Mouse (Mus musculus): ENCODE measurements at regions not wholly inside any gene's neighbourhood (a gene's known extent, or its start where the extent isn't known, plus 50 kb on each side); places are given as distances from the start of the nearest gene placed in this dataset.

DNA sequence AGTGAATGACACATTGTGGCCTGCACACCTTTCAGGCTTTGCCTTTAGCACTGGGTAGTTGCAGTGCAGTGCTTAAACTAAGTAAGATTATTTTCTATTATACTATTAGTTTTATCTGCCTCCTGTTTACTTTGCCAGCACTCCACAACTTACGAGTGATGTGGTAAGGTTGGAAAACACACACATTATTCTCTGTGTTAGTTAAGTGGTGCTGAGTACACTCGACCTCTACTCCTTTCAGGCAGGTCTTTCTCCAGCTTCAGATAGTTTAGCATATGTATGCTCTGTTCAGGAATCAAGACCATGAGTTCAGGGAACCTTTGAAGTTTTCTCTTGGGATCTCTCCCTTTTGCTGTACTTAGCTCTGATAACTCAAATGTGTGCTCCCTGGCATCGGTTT lies 1081.0 kb downstream of the Car8 start:
- 77% methylated on average over 3 of the region's 3 CpGs for WGBS
- no peaks in the 10 kb centered on the region for H3K9me3 ChIP-seq (replicated peaks; ENCODE audit: control insufficient read depth, low read length)
- H3K27ac ChIP-seq (replicated peaks; ENCODE audit: low read depth, low read length), result no peak overlapping the region
- H3K4me3 ChIP-seq (ENCODE audit: low read depth, low read length), result no peak overlapping the region
- H3K27me3 ChIP-seq (ENCODE audit: control insufficient read depth, insufficient read depth, low read length), result no peaks in the 10 kb centered on the region
- H3K4me2 ChIP-seq (ENCODE audit: low read depth, low read length), result no peak overlapping the region
- H3K9ac ChIP-seq (replicated peaks; ENCODE audit: low read length), result no peak overlapping the region
- no peaks in the 10 kb centered on the region for H3K36me3 ChIP-seq (replicated peaks; ENCODE audit: control insufficient read depth, insufficient read depth, low read depth, low read length)
- ATAC-seq (replicated peaks; ENCODE audit: insufficient number of reproducible peaks, low FRiP score, low TSS enrichment, low read depth), result no peak
- H3K4me1 ChIP-seq (ENCODE audit: control insufficient read depth, insufficient read depth, low read length), result no peaks in the 10 kb centered on the region
- no peak for DNase-seq (ENCODE audit: low spot score)

DNA sequence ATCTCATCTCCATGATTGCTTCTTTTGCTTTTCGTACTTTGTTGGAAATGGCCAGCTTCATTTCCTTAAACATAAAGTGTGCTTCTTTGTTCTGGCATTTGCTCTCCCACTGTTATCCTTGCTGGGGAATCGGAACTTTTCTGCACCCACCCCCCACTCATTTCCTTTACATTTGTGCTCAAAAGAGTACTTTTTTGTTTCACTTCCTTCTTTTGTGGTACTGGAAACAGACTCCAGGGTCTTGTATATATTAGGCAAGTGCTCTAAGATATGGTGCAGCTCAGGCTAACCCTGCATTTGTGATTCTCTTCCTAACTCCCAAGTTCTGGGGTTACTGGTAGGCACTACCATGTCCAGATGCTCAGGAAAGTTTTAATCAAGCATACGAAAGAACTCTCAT lies 1084.6 kb downstream of the Car8 start:
- Histone ChIP-seq H3K36me3 (replicated peaks; ENCODE audit: control insufficient read depth, insufficient read depth, low read depth, low read length) (no peaks in the 10 kb centered on the region), H3K27me3 (ENCODE audit: control insufficient read depth, insufficient read depth, low read length) (no peaks in the 10 kb centered on the region), H3K4me1 (ENCODE audit: control insufficient read depth, insufficient read depth, low read length) (no peaks in the 10 kb centered on the region), H3K9me3 (replicated peaks; ENCODE audit: control insufficient read depth, low read length) (no peaks in the 10 kb centered on the region), H3K4me2 (ENCODE audit: low read depth, low read length) (no peak overlapping the region), H3K9ac (replicated peaks; ENCODE audit: low read length) (no peak overlapping the region), H3K27ac (replicated peaks; ENCODE audit: low read depth, low read length) (no peak overlapping the region), H3K4me3 (ENCODE audit: low read depth, low read length) (no peak overlapping the region)
- DNase-seq (ENCODE audit: low spot score) (no peak), ATAC-seq (replicated peaks; ENCODE audit: insufficient number of reproducible peaks, low FRiP score, low TSS enrichment, low read depth) (no peak)
- WGBS, result 59% methylated on average over 3 of the region's 3 CpGs

DNA sequence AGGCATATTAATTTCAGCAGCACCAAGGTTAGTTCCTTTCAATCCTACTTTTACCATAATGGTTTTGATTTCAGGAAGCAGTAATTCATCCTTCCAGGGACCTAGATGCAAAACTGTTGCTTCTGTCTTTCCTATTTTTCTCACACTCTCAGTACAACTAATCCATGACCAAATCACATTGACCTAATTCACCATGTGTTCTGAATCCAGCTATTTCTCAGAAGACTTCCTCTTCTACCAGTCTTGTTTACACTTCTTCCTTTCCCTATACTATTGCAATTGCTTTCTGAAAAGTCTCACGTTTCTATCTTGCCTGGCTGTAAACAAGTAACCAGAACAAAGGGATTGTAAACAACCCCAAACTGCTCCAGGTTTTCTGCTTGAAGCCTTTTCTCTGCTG lies 1085.0 kb downstream of the Car8 start:
- 9% methylated on average over 1 of the region's 1 CpGs for WGBS
- no peaks in the 10 kb centered on the region for H3K36me3 ChIP-seq (replicated peaks; ENCODE audit: control insufficient read depth, insufficient read depth, low read depth, low read length)
- no peak overlapping the region for H3K4me2 ChIP-seq (ENCODE audit: low read depth, low read length)
- H3K9ac ChIP-seq (replicated peaks; ENCODE audit: low read length), result no peak overlapping the region
- H3K9me3 ChIP-seq (replicated peaks; ENCODE audit: control insufficient read depth, low read length), result no peaks in the 10 kb centered on the region
- H3K27ac ChIP-seq (replicated peaks; ENCODE audit: low read depth, low read length), result no peak overlapping the region
- ATAC-seq (replicated peaks; ENCODE audit: insufficient number of reproducible peaks, low FRiP score, low TSS enrichment, low read depth) (no peak), DNase-seq (ENCODE audit: low spot score) (no peak)
- H3K27me3 ChIP-seq (ENCODE audit: control insufficient read depth, insufficient read depth, low read length), result no peaks in the 10 kb centered on the region
- H3K4me1 ChIP-seq (ENCODE audit: control insufficient read depth, insufficient read depth, low read length), result no peaks in the 10 kb centered on the region
- no peak overlapping the region for H3K4me3 ChIP-seq (ENCODE audit: low read depth, low read length)

DNA sequence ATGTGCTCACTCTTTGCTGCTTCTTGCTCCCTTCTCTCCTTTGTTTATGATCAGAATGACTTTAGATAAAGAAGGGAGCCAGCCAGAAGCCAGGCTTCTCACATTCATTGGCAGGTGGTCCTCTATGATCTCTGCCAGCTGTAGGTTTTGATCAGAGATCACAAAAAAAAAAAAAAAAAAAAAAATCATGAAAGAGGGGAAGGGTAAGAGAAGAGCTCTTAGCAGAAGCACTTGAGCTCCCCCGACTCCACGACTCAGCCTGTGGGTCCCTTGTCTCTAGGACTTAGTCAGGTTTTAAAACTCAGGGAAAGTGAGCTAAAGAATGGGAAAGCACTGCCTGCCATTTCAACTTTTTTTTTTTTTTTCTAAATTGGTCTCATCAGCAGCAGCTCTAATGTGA lies 1093.1 kb downstream of the Car8 start:
- WGBS, result 59% methylated on average over 2 of the region's 2 CpGs
- no peaks in the 10 kb centered on the region for H3K9me3 ChIP-seq (replicated peaks; ENCODE audit: control insufficient read depth, low read length)
- no peak overlapping the region for H3K4me3 ChIP-seq (ENCODE audit: low read depth, low read length)
- H3K4me2 ChIP-seq (ENCODE audit: low read depth, low read length), result no peak overlapping the region
- H3K36me3 ChIP-seq (replicated peaks; ENCODE audit: control insufficient read depth, insufficient read depth, low read depth, low read length), result no peaks in the 10 kb centered on the region
- ATAC-seq (replicated peaks; ENCODE audit: insufficient number of reproducible peaks, low FRiP score, low TSS enrichment, low read depth) (no peak), DNase-seq (ENCODE audit: low spot score) (no peak)
- H3K4me1 ChIP-seq (ENCODE audit: control insufficient read depth, insufficient read depth, low read length), result no peaks in the 10 kb centered on the region
- no peak overlapping the region for H3K9ac ChIP-seq (replicated peaks; ENCODE audit: low read length)
- H3K27me3 ChIP-seq (ENCODE audit: control insufficient read depth, insufficient read depth, low read length), result no peaks in the 10 kb centered on the region
- no peak overlapping the region for H3K27ac ChIP-seq (replicated peaks; ENCODE audit: low read depth, low read length)

DNA sequence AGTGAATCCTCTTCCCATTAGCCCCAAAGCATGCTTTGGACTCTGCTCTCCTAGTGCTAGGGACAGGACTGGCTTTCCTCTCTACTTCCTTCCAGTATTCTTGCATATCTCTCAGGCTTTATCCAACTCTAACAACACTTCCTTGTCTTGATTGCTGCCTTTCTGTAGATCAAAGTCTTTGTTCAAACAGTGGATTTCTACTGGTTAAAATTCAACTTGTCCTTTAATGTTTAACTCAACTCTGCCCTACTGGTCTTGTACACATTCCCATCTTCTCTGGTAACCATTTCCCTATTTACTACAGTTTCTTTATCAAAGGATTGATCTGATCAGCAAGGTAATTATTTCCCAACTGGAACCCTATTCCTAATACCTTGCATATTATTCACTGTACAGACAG lies 1094.6 kb downstream of the Car8 start:
- no peak for ATAC-seq (replicated peaks; ENCODE audit: insufficient number of reproducible peaks, low FRiP score, low TSS enrichment, low read depth)
- Histone ChIP-seq H3K36me3 (replicated peaks; ENCODE audit: control insufficient read depth, insufficient read depth, low read depth, low read length) (no peaks in the 10 kb centered on the region), H3K9ac (replicated peaks; ENCODE audit: low read length) (no peak overlapping the region)

DNA sequence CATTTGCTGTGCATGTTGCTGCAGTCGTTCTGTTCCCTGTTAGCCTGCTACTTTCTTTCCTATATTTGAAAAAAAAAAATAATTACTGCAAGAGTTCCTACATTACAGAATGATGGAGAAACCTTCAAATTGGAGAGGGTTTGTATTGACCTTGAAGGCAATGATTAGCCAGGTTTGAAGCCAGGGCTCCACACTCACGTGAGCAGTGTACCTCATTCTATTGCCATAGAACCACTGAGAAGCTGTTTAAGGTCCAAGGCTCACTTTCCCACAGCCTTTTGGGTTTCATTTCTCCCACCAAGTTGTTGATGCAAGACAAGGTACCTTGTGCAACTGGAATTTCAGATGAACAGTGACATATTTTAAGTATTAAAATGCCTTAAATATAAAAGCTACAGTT lies 1095.2 kb downstream of the Car8 start:
- Histone ChIP-seq H3K4me3 (ENCODE audit: low read depth, low read length) (no peak overlapping the region), H3K27me3 (ENCODE audit: control insufficient read depth, insufficient read depth, low read length) (no peaks in the 10 kb centered on the region), H3K27ac (replicated peaks; ENCODE audit: low read depth, low read length) (no peak overlapping the region), H3K36me3 (replicated peaks; ENCODE audit: control insufficient read depth, insufficient read depth, low read depth, low read length) (no peaks in the 10 kb centered on the region), H3K4me1 (ENCODE audit: control insufficient read depth, insufficient read depth, low read length) (no peaks in the 10 kb centered on the region), H3K9ac (replicated peaks; ENCODE audit: low read length) (no peak overlapping the region), H3K9me3 (replicated peaks; ENCODE audit: control insufficient read depth, low read length) (no peaks in the 10 kb centered on the region), H3K4me2 (ENCODE audit: low read depth, low read length) (no peak overlapping the region)
- 92% methylated on average over 2 of the region's 2 CpGs for WGBS
- DNase-seq (ENCODE audit: low spot score), result no peak
- no peak for ATAC-seq (replicated peaks; ENCODE audit: insufficient number of reproducible peaks, low FRiP score, low TSS enrichment, low read depth)

More for the DNA sequence above, 1094.6 kb downstream of the Car8 start:
- no peaks in the 10 kb centered on the region for H3K27me3 ChIP-seq (ENCODE audit: control insufficient read depth, insufficient read depth, low read length)
- H3K4me1 ChIP-seq (ENCODE audit: control insufficient read depth, insufficient read depth, low read length), result no peaks in the 10 kb centered on the region
- H3K27ac ChIP-seq (replicated peaks; ENCODE audit: low read depth, low read length), result no peak overlapping the region
- H3K9me3 ChIP-seq (replicated peaks; ENCODE audit: control insufficient read depth, low read length), result no peaks in the 10 kb centered on the region
- no peak overlapping the region for H3K4me2 ChIP-seq (ENCODE audit: low read depth, low read length)
- no peak for DNase-seq (ENCODE audit: low spot score)
- H3K4me3 ChIP-seq (ENCODE audit: low read depth, low read length), result no peak overlapping the region

DNA sequence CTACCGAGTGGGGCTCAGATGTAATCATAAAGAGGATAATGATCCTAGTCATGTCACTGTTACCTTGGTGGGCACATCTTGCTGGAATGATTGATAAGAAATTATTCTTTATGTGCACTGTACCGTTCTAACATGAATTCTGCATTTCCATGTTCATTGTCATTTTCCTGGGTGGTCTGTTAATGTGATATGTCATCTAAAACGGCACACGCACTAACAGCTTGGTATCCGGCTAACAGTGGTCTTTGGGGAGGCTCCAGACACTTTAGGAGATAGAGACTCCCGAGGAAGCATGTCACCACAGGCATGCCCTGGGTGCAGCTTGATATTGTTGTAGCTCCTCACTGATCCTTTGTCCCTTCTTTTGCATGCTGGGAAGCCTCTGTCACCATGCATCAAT lies 1096.1 kb downstream of the Car8 start:
- no peaks in the 10 kb centered on the region for H3K4me1 ChIP-seq (ENCODE audit: control insufficient read depth, insufficient read depth, low read length)
- H3K36me3 ChIP-seq (replicated peaks; ENCODE audit: control insufficient read depth, insufficient read depth, low read depth, low read length), result no peaks in the 10 kb centered on the region
- H3K4me2 ChIP-seq (ENCODE audit: low read depth, low read length), result no peak overlapping the region
- 82% methylated on average over 6 of the region's 6 CpGs for WGBS
- H3K4me3 ChIP-seq (ENCODE audit: low read depth, low read length), result no peak overlapping the region
- no peaks in the 10 kb centered on the region for H3K9me3 ChIP-seq (replicated peaks; ENCODE audit: control insufficient read depth, low read length)
- no peak for ATAC-seq (replicated peaks; ENCODE audit: insufficient number of reproducible peaks, low FRiP score, low TSS enrichment, low read depth)
- H3K9ac ChIP-seq (replicated peaks; ENCODE audit: low read length), result no peak overlapping the region
- DNase-seq (ENCODE audit: low spot score), result no peak
- no peak overlapping the region for H3K27ac ChIP-seq (replicated peaks; ENCODE audit: low read depth, low read length)
- H3K27me3 ChIP-seq (ENCODE audit: control insufficient read depth, insufficient read depth, low read length), result no peaks in the 10 kb centered on the region

DNA sequence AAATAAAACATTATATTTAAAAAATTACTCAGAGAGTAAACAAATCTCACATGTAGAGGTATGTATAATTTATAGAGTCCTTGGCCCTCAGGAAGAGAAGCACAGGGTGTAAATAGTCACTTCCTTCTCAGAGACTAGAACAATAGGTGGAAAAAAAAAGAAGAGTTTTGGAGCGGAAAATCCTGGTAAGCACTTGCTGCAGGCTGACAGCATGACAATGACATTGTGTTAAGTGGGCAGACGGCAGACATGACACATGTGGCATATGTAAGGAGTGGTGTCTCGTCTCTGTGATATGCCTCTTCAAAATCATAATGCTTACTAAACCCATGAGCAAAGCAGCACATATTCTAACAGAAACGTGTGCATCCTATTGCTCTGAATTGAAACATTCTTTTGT lies 1126.7 kb downstream of the Car8 start:
- Histone ChIP-seq H3K27me3 (ENCODE audit: control insufficient read depth, insufficient read depth, low read length) (no peaks in the 10 kb centered on the region), H3K4me2 (ENCODE audit: low read depth, low read length) (no peak overlapping the region), H3K9me3 (replicated peaks; ENCODE audit: control insufficient read depth, low read length) (no peaks in the 10 kb centered on the region), H3K36me3 (replicated peaks; ENCODE audit: control insufficient read depth, insufficient read depth, low read depth, low read length) (no peaks in the 10 kb centered on the region), H3K4me3 (ENCODE audit: low read depth, low read length) (no peak overlapping the region), H3K4me1 (ENCODE audit: control insufficient read depth, insufficient read depth, low read length) (no peaks in the 10 kb centered on the region), H3K9ac (replicated peaks; ENCODE audit: low read length) (no peak overlapping the region), H3K27ac (replicated peaks; ENCODE audit: low read depth, low read length) (no peak overlapping the region)
- 59% methylated on average over 4 of the region's 4 CpGs for WGBS
- DNase-seq (ENCODE audit: low spot score) (no peak), ATAC-seq (replicated peaks; ENCODE audit: insufficient number of reproducible peaks, low FRiP score, low TSS enrichment, low read depth) (no peak)

DNA sequence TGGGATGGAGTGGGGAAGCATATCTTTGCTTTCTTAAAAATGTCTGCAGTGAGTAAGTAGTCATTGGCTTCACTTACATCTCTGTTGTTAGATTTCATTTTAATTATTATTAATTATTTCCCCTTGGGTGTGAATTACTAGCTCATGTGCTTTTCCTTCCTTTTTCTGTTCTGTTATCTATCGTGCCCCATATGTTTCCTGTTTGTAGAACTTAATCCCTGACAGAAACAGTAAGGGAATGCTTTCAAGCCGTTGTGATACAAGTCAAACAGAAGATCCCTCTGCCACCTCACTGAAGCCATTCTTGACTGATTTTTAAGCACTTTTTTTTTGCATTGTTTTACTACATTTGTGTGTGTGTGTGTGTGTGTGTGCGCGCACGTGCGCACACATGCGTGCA lies 1145.9 kb downstream of the Car8 start:
- ATAC-seq (replicated peaks; ENCODE audit: insufficient number of reproducible peaks, low FRiP score, low TSS enrichment, low read depth) (no peak), DNase-seq (ENCODE audit: low spot score) (no peak)
- Histone ChIP-seq H3K4me2 (ENCODE audit: low read depth, low read length) (no peak overlapping the region), H3K4me3 (ENCODE audit: low read depth, low read length) (no peak overlapping the region), H3K9me3 (replicated peaks; ENCODE audit: control insufficient read depth, low read length) (no peaks in the 10 kb centered on the region), H3K27me3 (ENCODE audit: control insufficient read depth, insufficient read depth, low read length) (no peaks in the 10 kb centered on the region), H3K27ac (replicated peaks; ENCODE audit: low read depth, low read length) (no peak overlapping the region), H3K4me1 (ENCODE audit: control insufficient read depth, insufficient read depth, low read length) (no peaks in the 10 kb centered on the region), H3K36me3 (replicated peaks; ENCODE audit: control insufficient read depth, insufficient read depth, low read depth, low read length) (no peaks in the 10 kb centered on the region), H3K9ac (replicated peaks; ENCODE audit: low read length) (no peak overlapping the region)
- WGBS, result 82% methylated on average over 7 of the region's 7 CpGs

All from embryonic facial prominence, embryonic 11.5 days (tissue).